Mouse (Mus musculus) hematopoietic stem cell, adult 5-6 weeks (primary cell): ENCODE measurements at regions not wholly inside any gene's neighbourhood (a gene's known extent, or its start where the extent isn't known, plus 50 kb on each side); places are given as distances from the start of the nearest gene placed in this dataset.

Experiments
- ATAC-seq, 2 experiments: fragments of 125-278 bp in 1 of 2; replicated peaks in 1 of 2; 2 replicates each; pipeline ENCODE4 v1.8.0; 2016 to 2017; ENCODE audit warnings: inconsistent platforms in 2 of 2, mild to moderate bottlenecking in 2 of 2, moderate number of reproducible peaks in 2 of 2, low read depth in 1 of 2, moderate TSS enrichment in 1 of 2; ENCODE audit not compliant: low FRiP score in 2 of 2, poor library complexity in 2 of 2, severe bottlenecking in 2 of 2, insufficient read depth in 1 of 2, low TSS enrichment in 1 of 2

- no peak for ATAC-seq
These were observed 314.9 kb downstream of the Mllt3 start for GRCm38 (mm10) chr4:87718166-87718805.

GRCm38 (mm10) chr4:87715212-87715933, 317.8 kb downstream of the Mllt3 start:
- no peak for ATAC-seq

GRCm38 (mm10) chr4:87712691-87713090, 320.5 kb downstream of the Mllt3 start:
- ATAC-seq = no peak

- no peak for ATAC-seq
These were observed 320.9 kb downstream of the Mllt3 start for GRCm38 (mm10) chr4:87712286-87712685.

GRCm38 (mm10) chr4:87711185-87711827, 321.9 kb downstream of the Mllt3 start:
- ATAC-seq = 0 out of 4 replicates have a peak, but pooled peaks of 1 of the 2 experiments have one; percentile 48

GRCm38 (mm10) chr4:87708981-87709645, 324.1 kb downstream of the Mllt3 start:
- ATAC-seq = no peak

- ATAC-seq = no peak
These were observed 325.8 kb downstream of the Mllt3 start for GRCm38 (mm10) chr4:87707386-87707785.

- ATAC-seq = no peak
These were observed 330.3 kb downstream of the Mllt3 start for GRCm38 (mm10) chr4:87702834-87703233.

GRCm38 (mm10) chr4:87702290-87702689, 330.9 kb downstream of the Mllt3 start:
- no peak for ATAC-seq

GRCm38 (mm10) chr4:87701024-87701423, 332.1 kb downstream of the Mllt3 start:
- no peak for ATAC-seq

GRCm38 (mm10) chr4:87700508-87700907, 332.7 kb downstream of the Mllt3 start:
- peak; percentile 21 to 42; a peak in 2 of 4 replicates for ATAC-seq

GRCm38 (mm10) chr4:87699586-87699985, 333.6 kb downstream of the Mllt3 start:
- ATAC-seq = no peak

GRCm38 (mm10) chr4:87698750-87699149, 334.4 kb downstream of the Mllt3 start:
- ATAC-seq = no peak

- no peak for ATAC-seq
These were observed 336.2 kb downstream of the Mllt3 start for GRCm38 (mm10) chr4:87696921-87697320.

- no peak for ATAC-seq
These were observed 337.4 kb downstream of the Mllt3 start for GRCm38 (mm10) chr4:87695811-87696210.

GRCm38 (mm10) chr4:87692741-87693140, 340.4 kb downstream of the Mllt3 start:
- no peak for ATAC-seq

- ATAC-seq = no peak
These were observed 348.2 kb downstream of the Mllt3 start for GRCm38 (mm10) chr4:87684952-87685351.

GRCm38 (mm10) chr4:87682783-87683182, 350.4 kb downstream of the Mllt3 start:
- ATAC-seq = peak; percentile 42 to 45; a peak in 1 of 4 replicates
